Mouse (Mus musculus) A20 (cell line): ENCODE data around the gene Acox1.

Source experiments
- DNase-seq: peaks from one replicate; pipeline ENCODE4 v3.0.0-alpha.2; 2011; ENCODE audit warnings: low read depth, low spot score

Acox1 gene

GRCm38 (mm10) chr11:116129993-116130487 lies 68.8 kb downstream of the Acox1 start:
- DNase-seq: no peak

DNA sequence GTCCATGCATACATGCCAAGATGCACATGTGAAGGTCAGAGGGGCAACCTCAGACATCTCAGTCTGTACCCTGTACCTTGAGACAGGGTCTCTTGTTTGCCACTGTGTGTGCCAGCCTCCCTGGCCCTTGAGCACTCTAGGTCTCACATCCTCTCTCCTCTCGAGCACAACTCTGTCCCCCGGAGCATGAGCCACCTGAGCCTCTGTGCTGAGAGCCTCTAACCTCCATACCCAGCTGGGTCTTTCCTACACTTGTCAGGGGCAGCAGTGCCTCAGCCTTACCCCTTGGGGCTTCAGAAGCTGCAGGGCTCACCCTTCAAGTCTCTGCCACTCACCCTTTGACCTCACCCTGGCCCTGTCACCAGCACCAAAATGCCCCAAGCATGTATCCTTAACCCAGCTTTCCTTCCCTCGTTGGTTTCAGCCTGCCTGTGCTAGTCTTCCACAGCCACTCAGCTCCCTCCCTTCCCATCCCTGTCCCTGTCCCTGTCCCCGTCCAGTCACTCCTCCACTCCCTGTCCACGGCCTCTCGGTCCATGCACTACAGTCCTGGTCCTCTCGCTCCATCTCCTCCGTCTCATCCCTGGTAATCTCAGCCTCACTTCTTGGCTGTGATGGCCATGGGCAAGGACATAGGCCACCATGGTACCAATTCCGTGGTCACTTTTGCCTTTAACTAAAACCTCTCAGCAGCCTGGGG lies 69.6 kb downstream of the Acox1 start:
- DNase-seq: peak; percentile 35

GRCm38 (mm10) chr11:116127986-116128385 lies 70.9 kb downstream of the Acox1 start:
- DNase-seq: no peak

- DNase-seq: no peak
Observed at GRCm38 (mm10) chr11:116127156-116127980, 71.5 kb downstream of the Acox1 start, which contains the start of gene Trim47. Trim47 (minus strand) TSS chr11:116127210.

DNA sequence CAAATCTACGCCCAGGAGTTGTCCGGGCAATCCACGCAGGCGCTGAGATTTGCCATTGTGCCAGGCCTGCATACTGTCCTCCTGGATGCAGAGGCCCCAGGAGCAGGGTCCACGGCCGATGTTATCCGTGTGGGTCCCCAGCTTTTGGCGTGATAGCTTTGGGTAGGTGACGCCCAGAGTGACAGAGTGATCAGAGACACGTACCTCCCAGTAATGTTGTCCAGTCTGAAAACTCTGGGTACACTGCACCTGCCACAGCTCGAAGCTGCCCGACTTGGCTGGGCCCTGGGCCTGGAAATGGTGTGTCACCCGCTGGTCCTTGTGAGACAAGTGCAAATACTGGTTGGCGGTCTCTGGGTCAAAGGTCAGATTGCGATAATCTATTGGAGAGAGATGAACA lies 72.6 kb downstream of the Acox1 start:
- no peak for DNase-seq
